Mouse (Mus musculus) liver, postnatal 0 days (tissue): ENCODE results near the gene Cyp4x1. TPM values are rescaled to one million over a fixed set of nuclear protein-coding genes. Genes with fewer than 3 reads are reported as not detected.
A peak's percentile ranks its signal among the peaks of the same experiment; 100 is the strongest.

Experiments used
- ATAC-seq: fragments of 200-750 bp; cut with Nextera tagmentation; 2 replicates; pipeline ENCODE4 v1.8.0; 2017; ENCODE audit warnings: mild to moderate bottlenecking, moderate library complexity
- DNase-seq: peaks from one replicate; pipeline ENCODE4 v3.0.0-alpha.2; 2016
- H3K27ac ChIP-seq: fragments of 300-500 bp; sonication (generic); 2 replicates; pipeline ENCODE4 v1.5.1; 2014; ENCODE audit warnings: antibody characterized with exemption, moderate library complexity, mild to moderate bottlenecking, low read depth
- H3K27me3 ChIP-seq: fragments of 300-500 bp; sonication (generic); 2 replicates; pipeline ENCODE4 v1.6.1; 2014; ENCODE audit warnings: low read length, control low read depth, mixed read lengths; ENCODE audit not compliant: insufficient read depth
- H3K36me3 ChIP-seq: fragments of 300-500 bp; sonication (generic); replicated peaks from 2 replicates; pipeline ENCODE4 v1.6.1; 2014; ENCODE audit warnings: mild to moderate bottlenecking, control low read depth, low read length, moderate library complexity, mixed read lengths; ENCODE audit not compliant: insufficient read depth
- H3K4me1 ChIP-seq: fragments of 300-500 bp; sonication (generic); 2 replicates; pipeline ENCODE4 v1.6.1; 2014; ENCODE audit warnings: antibody characterized with exemption, mild to moderate bottlenecking, control low read depth; ENCODE audit not compliant: insufficient read depth
- H3K4me2 ChIP-seq: fragments of 300-500 bp; sonication (generic); 2 replicates; pipeline ENCODE4 v1.6.1; 2014; ENCODE audit warnings: low read depth, mild to moderate bottlenecking, low read length, moderate library complexity, mixed read lengths
- H3K4me3 ChIP-seq: fragments of 300-500 bp; sonication (generic); 2 replicates; pipeline ENCODE4 v1.5.1; 2014; ENCODE audit warnings: low read depth, low read length
- H3K9ac ChIP-seq: fragments of 300-500 bp; sonication (generic); replicated peaks from 2 replicates; pipeline ENCODE4 v1.6.1; 2014; ENCODE audit warnings: mild to moderate bottlenecking, moderate library complexity
- H3K9me3 ChIP-seq: fragments of 300-500 bp; sonication (generic); 2 replicates; pipeline ENCODE4 v1.6.1; 2016; ENCODE audit warnings: mild to moderate bottlenecking, control low read depth, low read length, mixed read lengths
- CTCF ChIP-seq: sonication (generic); IDR thresholded peaks from 2 replicates; pipeline ENCODE4 v1.5.1; 2016; ENCODE audit warnings: antibody characterized with exemption, low read depth
- EP300 ChIP-seq: IDR thresholded peaks from 2 replicates; pipeline ENCODE4 v1.6.1; 2016; ENCODE audit warnings: antibody characterized with exemption, low read depth, mild to moderate bottlenecking
- WGBS: fragments of 180-500 bp; shearing (Covaris S2); extraction: QIAGEN DNeasy Blood & Tissue Kit; methylation state at CpG from one replicate; pipeline ENCODE4 v1.1.7; 2014; ENCODE audit not compliant: insufficient replicate concordance; 5-methylcytosine and 5-hydroxymethylcytosine counted together
- polyA plus RNA-seq: library from polyadenylated mRNA; unstranded; fragments of >200 nt; fragmentation: Nextera tagmentation; extraction: Ambion mirVana; gene quantifications from 2 replicates; pipeline ENCODE4 v1.2.1, GENCODE M21; 2015

Gene Cyp4x1
- polyA plus RNA-seq, 1 experiment from 2014 or later, result 0.04 TPM

DNA sequence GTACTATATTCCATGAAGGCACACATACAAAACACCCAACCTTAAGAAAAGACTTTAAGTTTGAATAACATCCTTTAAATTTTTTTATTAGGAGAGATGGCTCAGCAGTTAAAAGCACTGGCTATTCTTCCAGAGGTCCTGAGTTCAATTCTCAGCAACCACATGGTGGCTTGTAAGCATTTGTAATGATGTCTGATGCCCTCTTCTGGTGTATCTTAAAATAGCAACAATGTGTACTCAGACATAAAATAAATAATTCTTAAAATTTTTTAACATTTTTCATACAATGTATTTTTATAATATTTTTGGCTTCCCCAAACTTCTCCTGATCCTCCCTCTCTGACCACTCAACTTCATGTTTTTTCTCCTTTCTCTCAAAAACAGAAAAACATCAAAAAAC, 9.4 kb downstream of the Cyp4x1 start:
- H3K4me1 ChIP-seq, result peaks cover 3% of the 10 kb centered on the region
- H3K27ac ChIP-seq, result no peak overlapping the region
- DNase-seq, result no peak
- H3K4me3 ChIP-seq, result no peak overlapping the region
- H3K36me3 ChIP-seq, result no peaks in the 10 kb centered on the region
- peak; percentile 40 for TF ChIP-seq CTCF
- no peak for TF ChIP-seq EP300
- no peaks in the 10 kb centered on the region for H3K27me3 ChIP-seq
- no peak overlapping the region for H3K9ac ChIP-seq
- ATAC-seq, result no peak
- H3K9me3 ChIP-seq, result no peaks in the 10 kb centered on the region
- H3K4me2 ChIP-seq, result no peak overlapping the region

DNA sequence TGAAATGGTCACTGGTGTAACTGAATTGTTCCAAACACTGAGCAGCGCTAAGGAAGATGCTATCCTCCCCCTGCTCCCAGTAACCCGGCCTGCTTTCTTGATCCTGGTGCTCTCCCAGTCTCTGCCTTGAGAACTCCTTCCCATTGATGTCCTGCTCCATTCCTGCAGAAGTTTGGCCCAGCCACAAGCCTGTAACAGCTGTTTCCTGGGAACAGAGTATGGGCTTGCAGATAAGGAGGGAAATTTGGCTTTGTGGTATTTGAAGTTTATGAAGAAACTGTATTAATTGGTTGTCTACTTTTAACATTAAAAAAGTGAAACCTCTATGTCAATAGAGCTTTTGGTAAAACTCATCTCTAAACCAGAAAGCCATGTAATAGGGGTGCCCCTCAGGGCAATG, 10.6 kb downstream of the Cyp4x1 start:
- ATAC-seq (no peak), DNase-seq (no peak)
- Histone ChIP-seq H3K9ac (no peak overlapping the region), H3K36me3 (no peaks in the 10 kb centered on the region), H3K4me1 (peaks cover 3% of the 10 kb centered on the region), H3K27ac (no peak overlapping the region), H3K27me3 (no peaks in the 10 kb centered on the region), H3K4me2 (no peak overlapping the region), H3K4me3 (no peak overlapping the region), H3K9me3 (no peaks in the 10 kb centered on the region)
- TF ChIP-seq EP300 (no peak), CTCF (no peak)
- WGBS, result 43% methylated on average over 2 of the region's 2 CpGs

DNA sequence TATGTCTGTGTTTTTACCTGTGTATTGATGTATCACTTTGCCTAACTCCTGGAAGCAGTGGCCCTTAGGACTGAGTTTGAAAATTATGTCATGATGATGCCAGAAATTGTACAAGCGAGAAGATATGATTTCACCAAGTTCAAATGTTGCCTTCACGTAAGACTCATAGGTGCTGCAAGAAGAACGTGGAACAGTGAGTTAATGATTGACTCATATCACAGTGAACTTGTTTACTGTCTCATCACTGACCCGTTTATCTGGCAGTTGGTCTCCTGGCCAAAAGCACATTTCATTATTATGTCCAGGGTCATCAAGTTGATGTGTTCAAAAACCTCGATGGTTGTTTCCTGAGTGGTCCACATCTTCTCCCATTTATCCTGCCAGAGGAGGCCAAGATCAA, 12.5 kb downstream of the Cyp4x1 start:
- H3K4me3 ChIP-seq, result no peak overlapping the region
- 45% methylated on average over 5 of the region's 5 CpGs for WGBS
- peaks cover 3% of the 10 kb centered on the region for H3K4me1 ChIP-seq
- peak; percentile 56; the same call in 1 of the 2 replicates for ATAC-seq
- no peak for DNase-seq
- no peak overlapping the region for H3K4me2 ChIP-seq
- H3K27me3 ChIP-seq, result no peaks in the 10 kb centered on the region
- no peaks in the 10 kb centered on the region for H3K9me3 ChIP-seq
- no peak overlapping the region for H3K27ac ChIP-seq
- no peaks in the 10 kb centered on the region for H3K36me3 ChIP-seq
- TF ChIP-seq CTCF (no peak), EP300 (no peak)
- H3K9ac ChIP-seq, result no peak overlapping the region

DNA sequence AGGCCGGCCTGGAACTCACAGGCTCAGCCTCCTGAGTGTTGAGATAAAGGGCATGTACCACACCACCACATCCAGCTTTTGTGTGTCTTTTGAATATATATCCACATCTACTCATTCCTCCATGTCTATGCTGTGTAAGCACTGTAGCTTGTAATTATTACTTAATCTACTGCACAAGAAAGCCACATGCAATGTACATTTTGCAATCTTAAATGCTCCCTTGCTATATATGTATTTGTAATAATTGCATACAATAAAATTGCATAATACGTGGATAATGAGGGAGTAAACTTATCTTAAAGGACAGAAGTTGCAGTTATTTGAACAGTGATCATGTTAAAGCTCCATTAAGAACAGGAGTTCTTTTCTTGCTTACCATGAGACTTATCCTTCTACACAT, 12.9 kb downstream of the Cyp4x1 start:
- Histone ChIP-seq H3K36me3 (no peaks in the 10 kb centered on the region), H3K4me1 (peaks cover 3% of the 10 kb centered on the region), H3K27ac (no peak overlapping the region), H3K4me3 (no peak overlapping the region), H3K9ac (no peak overlapping the region), H3K27me3 (no peaks in the 10 kb centered on the region), H3K4me2 (no peak overlapping the region), H3K9me3 (no peaks in the 10 kb centered on the region)
- TF ChIP-seq CTCF (no peak), EP300 (no peak)
- WGBS, result 67% methylated on average over 2 of the region's 2 CpGs
- no peak for ATAC-seq
- no peak for DNase-seq

DNA sequence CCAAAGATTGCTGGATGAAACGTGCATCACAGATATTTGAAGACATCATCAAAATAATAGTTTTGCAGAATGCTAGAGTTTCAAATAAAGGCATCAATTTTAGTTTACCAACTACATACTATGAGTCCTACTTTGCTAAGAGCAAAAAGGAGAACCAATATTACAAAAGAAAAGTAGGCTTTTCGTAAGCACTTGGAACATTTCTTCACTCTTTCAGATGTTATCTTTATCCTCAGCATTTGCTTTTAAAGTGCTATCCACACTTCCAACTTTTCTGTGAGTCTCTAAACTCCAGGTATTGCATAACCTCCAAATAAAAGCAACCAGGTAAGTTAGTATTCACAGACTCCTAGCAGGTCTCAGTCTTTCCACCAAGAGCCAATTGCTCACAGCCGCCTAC, 14.4 kb downstream of the Cyp4x1 start:
- H3K9ac ChIP-seq, result no peak overlapping the region
- WGBS, result 65% methylated on average over 3 of the region's 3 CpGs
- no peaks in the 10 kb centered on the region for H3K27me3 ChIP-seq
- no peak overlapping the region for H3K4me2 ChIP-seq
- DNase-seq, result no peak
- TF ChIP-seq CTCF (no peak), EP300 (no peak)
- no peaks in the 10 kb centered on the region for H3K36me3 ChIP-seq
- ATAC-seq, result no peak
- H3K4me3 ChIP-seq, result no peak overlapping the region
- peaks cover 3% of the 10 kb centered on the region for H3K4me1 ChIP-seq
- no peaks in the 10 kb centered on the region for H3K9me3 ChIP-seq
- no peak overlapping the region for H3K27ac ChIP-seq

DNA sequence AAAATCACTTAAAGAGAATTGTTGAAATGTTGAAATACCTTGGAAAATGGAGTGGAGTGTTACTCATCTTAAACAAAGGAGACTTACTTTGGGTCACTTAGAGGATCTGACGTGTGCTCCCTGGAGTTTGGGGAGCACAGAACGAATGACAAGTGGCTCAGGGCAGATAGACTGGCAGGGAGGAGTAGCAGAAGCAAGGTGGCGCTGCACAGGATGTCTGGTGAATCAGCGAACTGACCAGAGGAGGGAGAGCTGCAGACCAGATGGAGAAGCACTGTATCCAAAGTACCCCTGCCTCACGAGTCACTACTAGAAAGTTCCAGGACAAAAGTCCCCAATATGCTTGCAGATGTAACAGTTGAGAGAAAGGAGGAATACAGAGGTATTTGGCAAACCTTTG, 20.8 kb downstream of the Cyp4x1 start:
- 0 out of 2 replicates have a peak, but pooled peaks cover 4% of the 10 kb centered on the region for H3K27me3 ChIP-seq
- no peak overlapping the region for H3K9ac ChIP-seq
- 20% methylated on average over 5 of the region's 5 CpGs for WGBS
- H3K9me3 ChIP-seq, result no peaks in the 10 kb centered on the region
- no peaks in the 10 kb centered on the region for H3K4me1 ChIP-seq
- H3K27ac ChIP-seq, result no peak overlapping the region
- ATAC-seq (no peak), DNase-seq (no peak)
- no peak overlapping the region for H3K4me2 ChIP-seq
- no peak for TF ChIP-seq EP300
- TF ChIP-seq CTCF, result peak; percentile 34
- H3K4me3 ChIP-seq, result no peak overlapping the region
- H3K36me3 ChIP-seq, result no peaks in the 10 kb centered on the region

DNA sequence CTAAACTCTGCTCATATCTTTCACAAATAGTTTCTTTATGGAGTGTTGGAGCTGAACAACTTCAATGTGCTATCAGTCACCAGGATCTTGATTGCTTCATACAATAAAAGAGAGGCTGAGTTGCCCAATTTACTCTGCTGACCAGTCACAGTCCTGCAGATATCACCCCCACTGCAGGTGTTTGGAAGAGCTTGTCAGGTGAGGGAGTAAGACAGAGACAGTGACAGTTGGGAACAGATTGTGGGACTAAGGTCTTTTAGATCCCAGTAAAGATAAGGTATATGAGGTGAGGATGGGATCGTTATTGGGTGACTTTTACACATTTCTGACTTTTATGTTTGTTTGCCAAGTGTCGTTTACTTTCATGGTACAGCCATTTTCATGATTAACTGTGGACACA, 22.9 kb downstream of the Cyp4x1 start:
- DNase-seq (no peak), ATAC-seq (no peak)
- TF ChIP-seq CTCF (no peak), EP300 (no peak)
- Histone ChIP-seq H3K36me3 (no peaks in the 10 kb centered on the region), H3K4me2 (no peak overlapping the region), H3K9me3 (no peaks in the 10 kb centered on the region), H3K27ac (no peak overlapping the region), H3K9ac (no peak overlapping the region), H3K4me3 (no peak overlapping the region), H3K4me1 (no peaks in the 10 kb centered on the region), H3K27me3 (0 out of 2 replicates have a peak, but pooled peaks cover 4% of the 10 kb centered on the region)
- WGBS, result 60% methylated on average over 2 of the region's 2 CpGs
